Mouse (Mus musculus) CH12.LX (cell line): ENCODE results near the gene Plekha5. TPM values are rescaled to one million over a fixed set of nuclear protein-coding genes. Genes with fewer than 3 reads are reported as not detected.

ENCODE experiments used
- DNase-seq: peaks from one replicate; pipeline ENCODE4 v3.0.0-alpha.2; 2013; ENCODE audit errors: extremely low read depth
- H3K27ac ChIP-seq: 2 replicates; pipeline ENCODE4 v1.5.1; 2012; ENCODE audit warnings: low read depth, mild to moderate bottlenecking, control low read depth, moderate library complexity; ENCODE audit not compliant: insufficient read depth
- H3K27me3 ChIP-seq: replicated peaks from 2 replicates; pipeline ENCODE3; 2012; ENCODE audit warnings: inconsistent platforms
- H3K36me3 ChIP-seq, 2 experiments: replicated peaks in 1 of 2; 2 replicates each; pipeline versions ENCODE3 to v1.6.1; 2012; ENCODE audit warnings: inconsistent platforms in 1 of 2, low read length in 1 of 2, mild to moderate bottlenecking in 1 of 2, mixed read lengths in 1 of 2, moderate library complexity in 1 of 2; ENCODE audit not compliant: control insufficient read depth in 1 of 2, insufficient read depth in 1 of 2
- H3K4me1 ChIP-seq, 2 experiments: 2 replicates each; pipeline ENCODE4 v1.6.1; 2012; ENCODE audit warnings: inconsistent platforms in 1 of 2, moderate library complexity in 1 of 2; ENCODE audit not compliant: insufficient read depth in 2 of 2, control insufficient read depth in 1 of 2
- H3K4me2 ChIP-seq: 2 replicates; pipeline ENCODE4 v1.6.1; 2012; ENCODE audit warnings: low read depth, mild to moderate bottlenecking, control low read depth; ENCODE audit not compliant: poor library complexity, insufficient read depth, severe bottlenecking
- H3K4me3 ChIP-seq, 3 experiments: fragments of 150-350 bp in 1 of 3; sonication (generic) in 1 of 3; replicated peaks in 1 of 3; 2 replicates each; pipeline versions ENCODE3 to v1.5.1; 2011 to 2012; ENCODE audit warnings: low read depth in 2 of 3, low read length in 2 of 3, mild to moderate bottlenecking in 2 of 3, moderate library complexity in 2 of 3, control low read depth in 1 of 3, improper control_type of control experiment in 1 of 3, inconsistent platforms in 1 of 3, mixed read lengths in 1 of 3; ENCODE audit not compliant: poor library complexity in 1 of 3
- H3K79me2 ChIP-seq: replicated peaks from 2 replicates; pipeline ENCODE4 v1.6.1; 2012; ENCODE audit warnings: mild to moderate bottlenecking, moderate library complexity; ENCODE audit not compliant: control insufficient read depth, poor library complexity, insufficient read depth, severe bottlenecking; ENCODE audit errors: extremely low read depth
- H3K9ac ChIP-seq: 2 replicates; pipeline ENCODE4 v1.6.1; 2012; ENCODE audit warnings: low read depth, mild to moderate bottlenecking, control low read depth, moderate library complexity; ENCODE audit not compliant: insufficient read depth
- H3K9me3 ChIP-seq: replicated peaks from 2 replicates; pipeline ENCODE3; 2012; ENCODE audit warnings: low read length, inconsistent platforms, mixed read lengths
- CTCF ChIP-seq, 2 experiments: IDR thresholded peaks in 1 of 2; conservative IDR thresholded peaks in 1 of 2; 2 replicates each; pipeline ENCODE4 v1.5.1; 2011 to 2012; ENCODE audit warnings: low read depth in 2 of 2, low read length in 2 of 2, improper control_type of control experiment in 1 of 2, inconsistent platforms in 1 of 2, mild to moderate bottlenecking in 1 of 2, moderate library complexity in 1 of 2
- E2F4 ChIP-seq: IDR thresholded peaks from 2 replicates; pipeline ENCODE4 v1.6.1; 2011; ENCODE audit warnings: low read depth, low read length, improper control_type of control experiment; ENCODE audit not compliant: insufficient replicate concordance
- EP300 ChIP-seq: IDR thresholded peaks from 2 replicates; pipeline ENCODE4 v1.6.1; 2011; ENCODE audit warnings: low read length, improper control_type of control experiment
- ETS1 ChIP-seq: conservative IDR thresholded peaks from 2 replicates; pipeline ENCODE4 v1.6.1; 2012; ENCODE audit warnings: low read depth, mild to moderate bottlenecking, inconsistent platforms, low read length, improper control_type of control experiment, moderate library complexity
- GABPA ChIP-seq: IDR thresholded peaks from 2 replicates; pipeline ENCODE4 v1.6.1; 2012; ENCODE audit warnings: low read depth, low read length, improper control_type of control experiment, inconsistent platforms; ENCODE audit not compliant: insufficient replicate concordance
- JUND ChIP-seq: conservative IDR thresholded peaks from 2 replicates; pipeline ENCODE4 v1.6.1; 2011; ENCODE audit warnings: low read depth, low read length, improper control_type of control experiment
- KAT2A ChIP-seq: IDR thresholded peaks from 2 replicates; pipeline ENCODE4 v1.6.1; 2012; ENCODE audit warnings: low read length, improper control_type of control experiment, inconsistent platforms; ENCODE audit not compliant: insufficient replicate concordance
- NRF1 ChIP-seq: IDR thresholded peaks from 2 replicates; pipeline ENCODE4 v1.6.1; 2014; ENCODE audit warnings: low read depth, mild to moderate bottlenecking, inconsistent platforms, low read length, improper control_type of control experiment, moderate library complexity
- PAX5 ChIP-seq: IDR thresholded peaks from 2 replicates; pipeline ENCODE4 v1.6.1; 2012; ENCODE audit warnings: low read length, inconsistent platforms, mixed read lengths
- SIN3A ChIP-seq: IDR thresholded peaks from 2 replicates; pipeline ENCODE4 v1.6.1; 2012; ENCODE audit warnings: low read length, improper control_type of control experiment, inconsistent platforms
- SMC3 ChIP-seq: IDR thresholded peaks from 2 replicates; pipeline ENCODE4 v1.6.1; 2011; ENCODE audit warnings: low read depth, low read length, improper control_type of control experiment
- TCF12 ChIP-seq: IDR thresholded peaks from 2 replicates; pipeline ENCODE4 v1.6.1; 2014; ENCODE audit warnings: low read depth, mild to moderate bottlenecking, inconsistent platforms, low read length, improper control_type of control experiment
- ZKSCAN1 ChIP-seq: IDR thresholded peaks from 2 replicates; pipeline ENCODE4 v1.6.1; 2012; ENCODE audit warnings: low read depth, inconsistent platforms, low read length, improper control_type of control experiment, borderline replicate concordance
- ZMIZ1 ChIP-seq: IDR thresholded peaks from 2 replicates; pipeline ENCODE4 v1.6.1; 2012; ENCODE audit warnings: low read depth, mild to moderate bottlenecking, inconsistent platforms, low read length, improper control_type of control experiment
- dilution Hi-C: fragments of 300-500 bp; cut with MboI; formaldehyde crosslinking; loops from 2 replicates; pipeline ENCODE4 v1.14.3; 2020; ENCODE audit warnings: low sequenced_read_pairs; ENCODE audit not compliant: extremely low pct_unique_long_range_greater_than_20kb, extremely low pct_ligation_motif_present
- in situ Hi-C: fragments of 300-500 bp; cut with MboI; formaldehyde crosslinking; loops from 3 replicates; pipeline ENCODE4 v1.14.3; 2019; ENCODE audit warnings: low sequenced_read_pairs, low pct_ligation_motif_present, low pct_unique_long_range_greater_than_20kb, mixed read lengths
- polyA plus RNA-seq: library from polyadenylated mRNA; unstranded; fragments of >175 nt; gene quantifications from 2 replicates; pipeline ENCODE4 v1.2.1, GENCODE M21; 2012; ENCODE audit warnings: low read depth; ENCODE audit not compliant: insufficient read length
- total RNA-seq, 2 experiments: library from RNA; depleted of rRNA; stranded (reverse); fragments of 300-350 nt in 1 of 2; fragments of >200 nt in 1 of 2; gene quantifications; 2 replicates each; pipeline ENCODE4 v1.2.3; 2012 to 2014

Gene Plekha5
- total and polyA plus RNA-seq, 3 experiments = 0.12 to 0.38 (median 0.27) TPM

GRCm38 (mm10) chr6:140514205-140515110 lies 90.6 kb downstream of the Plekha5 start:
- Histone ChIP-seq H3K27ac (no peak overlapping the region), H3K4me3 (no peak overlapping the region), H3K4me1 (no peaks in the 10 kb centered on the region), H3K27me3 (no peaks in the 10 kb centered on the region), H3K36me3 (no peaks in the 10 kb centered on the region), H3K4me2 (no peak overlapping the region), H3K9ac (no peak overlapping the region), H3K79me2 (no peaks in the 10 kb centered on the region), H3K9me3 (no peaks in the 10 kb centered on the region)
- TF ChIP-seq EP300 (0 out of 2 replicates have a peak, but pooled peaks have one; percentile 20), E2F4 (no peak), KAT2A (no peak), CTCF (conservative IDR thresholded peaks at IDR 0.05 in 1 of 2, IDR thresholded peaks at IDR 0.05 in 1 of 2; ENCODE audit: low read depth in 2 of 2, low read length in 2 of 2) (no peak)
- in situ Hi-C loops (no loop called here), dilution Hi-C loops (no loop called here)
- DNase-seq = no peak

- H3K27ac ChIP-seq = no peak overlapping the region
- H3K9me3 ChIP-seq = no peaks in the 10 kb centered on the region
- no peaks in the 10 kb centered on the region for H3K27me3 ChIP-seq
- H3K4me2 ChIP-seq = no peak overlapping the region
- dilution Hi-C loops = no loop called here
- TF ChIP-seq TCF12 (no peak), SMC3 (no peak), ZMIZ1 (no peak), GABPA (no peak), PAX5 (no peak), ZKSCAN1 (no peak), KAT2A (no peak), E2F4 (no peak), JUND (no peak), NRF1 (no peak), EP300 (no peak), ETS1 (no peak), SIN3A (no peak)
- H3K4me3 ChIP-seq = no peak overlapping the region
- H3K36me3 ChIP-seq = no peaks in the 10 kb centered on the region
- in situ Hi-C loops = no loop called here
- no peaks in the 10 kb centered on the region for H3K4me1 ChIP-seq
- no peak overlapping the region for H3K9ac ChIP-seq
- DNase-seq = no peak
- no peaks in the 10 kb centered on the region for H3K79me2 ChIP-seq
These were observed 91.7 kb downstream of the Plekha5 start for GRCm38 (mm10) chr6:140515550-140515949.
